Mouse (Mus musculus) CD8-positive naive resting alpha-beta T cell, adult 2 months (primary cell): ENCODE measurements around the gene Zfand4.

Experiments used
- DNase-seq, 2 experiments: peaks; one replicate each; pipeline ENCODE4 v3.0.0; 2022; ENCODE audit warnings: low read depth in 2 of 2, low spot score in 2 of 2

Gene Zfand4

DNA sequence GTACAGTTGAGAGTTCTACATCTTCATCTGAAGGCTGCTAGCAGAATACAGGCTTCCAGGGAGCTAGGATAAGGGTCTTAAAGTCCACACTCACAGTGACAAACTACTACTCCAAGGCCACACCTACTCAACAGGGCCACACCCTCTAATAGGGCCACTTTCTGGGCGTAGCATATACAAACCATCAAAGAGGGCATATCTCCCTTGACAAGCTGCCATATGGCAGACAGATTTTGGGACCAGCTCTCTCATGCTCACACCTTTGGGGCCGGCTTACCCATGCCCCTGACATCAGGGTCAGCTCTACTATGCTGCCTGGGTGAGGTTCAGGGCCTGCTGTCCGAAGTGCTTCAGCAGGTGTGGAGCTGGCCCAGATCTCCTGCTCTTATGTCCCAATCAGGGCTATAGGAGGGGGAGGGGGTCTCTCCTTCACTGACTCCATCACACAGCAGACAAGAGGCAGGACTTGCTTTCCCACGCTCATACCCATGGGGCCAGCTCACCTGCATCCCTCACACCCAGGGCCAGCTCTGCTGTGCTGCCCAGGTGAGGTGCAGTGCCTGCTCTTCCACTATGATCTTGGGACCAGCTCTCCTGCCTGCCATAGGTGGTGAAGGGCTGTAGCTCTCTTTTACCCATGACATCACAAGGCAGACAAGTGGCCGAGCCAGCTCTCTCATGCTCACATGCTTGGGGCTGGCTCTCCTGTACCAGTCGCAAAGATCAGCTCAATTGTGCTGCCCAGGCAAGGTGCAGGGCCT lies 106.4 kb downstream of the Zfand4 start:
- DNase-seq = no peak

GRCm38 (mm10) chr6:116371500-116371899 lies 107.5 kb downstream of the Zfand4 start:
- DNase-seq = no peak

GRCm38 (mm10) chr6:116374136-116374535 lies 110.1 kb downstream of the Zfand4 start:
- DNase-seq = no peak

DNA sequence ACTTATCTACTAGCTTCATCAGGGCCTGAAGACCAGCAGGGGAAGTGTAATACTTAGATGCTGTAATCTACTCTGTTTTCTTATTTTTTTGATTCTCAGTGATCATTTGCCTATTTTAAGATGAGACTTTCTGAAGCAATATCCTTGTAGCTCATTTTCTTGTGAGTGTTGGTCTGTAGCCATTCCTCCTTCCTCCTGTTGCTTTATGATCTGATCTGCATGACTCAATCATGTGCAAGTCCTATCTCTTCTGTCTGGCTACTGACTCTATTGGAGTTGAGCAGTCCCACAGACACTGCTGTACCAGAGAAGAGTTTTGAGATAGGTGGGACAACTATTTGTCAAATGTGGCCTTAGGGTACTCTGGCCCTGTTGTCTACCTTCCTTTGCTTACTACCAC lies 110.6 kb downstream of the Zfand4 start:
- no peak for DNase-seq

DNA sequence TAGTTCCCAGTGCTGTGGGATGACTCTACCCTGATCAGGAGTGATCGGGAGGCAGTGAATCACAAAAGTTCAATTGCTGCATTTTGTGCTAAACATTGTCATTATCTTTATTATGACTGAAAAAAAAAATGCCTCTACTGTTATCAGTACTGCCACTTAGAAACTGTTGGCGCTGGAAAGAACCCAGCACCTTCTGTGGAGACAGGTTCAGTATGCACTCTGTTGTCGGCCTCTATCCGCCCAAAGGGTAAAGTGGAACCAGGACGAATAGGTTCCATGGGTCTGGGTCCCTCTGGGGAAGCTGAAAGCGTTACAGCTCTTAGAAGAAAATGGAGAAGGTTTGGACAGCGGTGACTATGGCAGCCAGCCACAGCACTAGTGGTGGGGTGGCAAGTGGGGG lies 114.9 kb downstream of the Zfand4 start:
- DNase-seq = no peak
